Mouse (Mus musculus) thymus, postnatal 25 days (tissue): Measurements from ENCODE around the gene Vmn1r120.
"Not testable (repeated sequence)": the region's sequence is repeated elsewhere in the genome, so short reads cannot be mapped to it uniquely, and the experiment has no call there.

Source experiments
- DNase-seq: peaks from one replicate; pipeline ENCODE4 v3.0.0; 2022

The Vmn1r120 gene

GRCm38 (mm10) chr7:21053684-21054083 lies at the start of gene Vmn1r120:
Gene Vmn1r120, minus strand, starts transcription at chr7:21053784.
- not testable (repeated sequence) for DNase-seq

- DNase-seq: not testable (repeated sequence)
Measured at GRCm38 (mm10) chr7:21098413-21098812, 44.8 kb upstream of the Vmn1r120 start, which contains the start of gene Vmn1r121. Gene Vmn1r121, minus strand, starts transcription at chr7:21098513.

GRCm38 (mm10) chr7:21012355-21012754 lies 41.2 kb downstream of the Vmn1r120 start, which contains the start of gene Vmn1r119:
Gene Vmn1r119, minus strand, starts transcription at chr7:21012455.
- not testable (repeated sequence) for DNase-seq
